Mouse (Mus musculus): ENCODE measurements around the gene Ppm1m. TPM values are rescaled to one million over a fixed set of nuclear protein-coding genes. Genes with fewer than 3 reads are reported as not detected.

Ppm1m gene
- polyA plus RNA-seq, 1 experiment, result 20.4 TPM

- no peak for TF ChIP-seq GATA1 (IDR thresholded peaks at IDR 0.05; ENCODE audit: low read length)
Measured at GRCm38 (mm10) chr9:106179964-106180363, 19.6 kb downstream of the Ppm1m start.

DNA sequence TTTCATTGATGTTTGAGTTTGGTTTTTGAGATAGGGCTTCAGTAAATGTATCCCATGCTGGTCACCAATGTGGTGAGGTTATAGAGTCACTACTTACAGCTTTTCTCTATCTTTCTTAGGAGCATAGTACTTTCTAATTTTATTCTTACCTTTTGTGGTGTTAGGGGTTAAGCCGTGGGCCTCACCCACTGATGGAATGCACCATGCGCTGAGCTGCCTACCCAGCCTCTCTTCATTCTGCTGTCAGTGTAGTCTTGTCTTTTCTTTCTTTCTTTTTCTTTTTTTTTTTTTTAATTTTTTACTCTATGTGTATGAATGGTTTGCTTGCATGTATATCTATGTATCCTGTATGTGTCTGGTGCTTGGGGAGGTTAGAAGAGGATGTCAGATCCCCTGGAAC is 20.1 kb downstream of the Ppm1m start:
- no peak for TF ChIP-seq GATA1 (IDR thresholded peaks at IDR 0.05; ENCODE audit: low read length)

GRCm38 (mm10) chr9:106177799-106178198 is 21.7 kb downstream of the Ppm1m start:
- no peak for TF ChIP-seq GATA1 (IDR thresholded peaks at IDR 0.05; ENCODE audit: low read length)

DNA sequence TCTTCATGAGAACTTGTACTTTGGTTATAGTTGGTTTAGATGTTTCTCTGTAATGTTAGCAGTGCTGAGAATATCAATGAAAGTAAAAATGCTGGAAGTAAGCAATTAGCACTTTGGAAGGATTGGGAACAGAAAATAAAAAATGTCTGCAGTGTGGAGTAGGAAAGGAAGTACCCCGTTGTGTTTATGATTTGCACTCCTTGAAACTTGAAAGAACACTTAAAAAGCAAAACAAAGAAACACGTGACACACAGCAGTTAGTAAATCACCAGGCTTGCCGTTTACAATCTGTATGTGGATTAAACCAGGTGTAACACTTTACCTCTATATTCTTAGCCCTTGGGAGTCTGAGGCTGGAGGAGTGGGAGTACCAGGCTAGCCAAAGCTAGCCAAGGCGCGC is 22.8 kb downstream of the Ppm1m start:
- TF ChIP-seq GATA1 (IDR thresholded peaks at IDR 0.05; ENCODE audit: low read length), result no peak

GRCm38 (mm10) chr9:106175552-106176200 is 23.9 kb downstream of the Ppm1m start:
- TF ChIP-seq GATA1 (IDR thresholded peaks at IDR 0.05; ENCODE audit: low read length), result no peak

- TF ChIP-seq GATA1 (IDR thresholded peaks at IDR 0.05; ENCODE audit: low read length), result no peak
Measured at GRCm38 (mm10) chr9:106173363-106173762, 26.2 kb downstream of the Ppm1m start.

DNA sequence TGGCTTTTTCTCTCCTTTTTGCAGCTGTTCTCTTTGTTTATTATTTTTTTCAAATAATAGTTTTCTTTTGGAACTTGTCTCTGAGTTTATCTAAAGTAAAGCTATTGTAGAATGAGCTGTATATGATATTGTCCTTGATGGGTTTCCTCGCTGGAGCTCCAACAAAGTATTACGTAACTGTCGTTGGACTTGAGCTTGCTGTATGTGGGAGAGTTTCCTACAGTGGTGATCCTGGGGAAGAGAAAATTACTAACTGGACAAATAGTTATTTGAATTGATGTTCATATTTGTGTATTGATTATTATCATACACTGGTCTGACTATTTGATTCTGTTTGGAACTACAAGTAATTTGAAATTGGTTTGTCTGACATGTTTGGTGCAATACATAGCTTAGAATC is 27.0 kb downstream of the Ppm1m start:
- no peak for TF ChIP-seq GATA1 (IDR thresholded peaks at IDR 0.05; ENCODE audit: low read length)

DNA sequence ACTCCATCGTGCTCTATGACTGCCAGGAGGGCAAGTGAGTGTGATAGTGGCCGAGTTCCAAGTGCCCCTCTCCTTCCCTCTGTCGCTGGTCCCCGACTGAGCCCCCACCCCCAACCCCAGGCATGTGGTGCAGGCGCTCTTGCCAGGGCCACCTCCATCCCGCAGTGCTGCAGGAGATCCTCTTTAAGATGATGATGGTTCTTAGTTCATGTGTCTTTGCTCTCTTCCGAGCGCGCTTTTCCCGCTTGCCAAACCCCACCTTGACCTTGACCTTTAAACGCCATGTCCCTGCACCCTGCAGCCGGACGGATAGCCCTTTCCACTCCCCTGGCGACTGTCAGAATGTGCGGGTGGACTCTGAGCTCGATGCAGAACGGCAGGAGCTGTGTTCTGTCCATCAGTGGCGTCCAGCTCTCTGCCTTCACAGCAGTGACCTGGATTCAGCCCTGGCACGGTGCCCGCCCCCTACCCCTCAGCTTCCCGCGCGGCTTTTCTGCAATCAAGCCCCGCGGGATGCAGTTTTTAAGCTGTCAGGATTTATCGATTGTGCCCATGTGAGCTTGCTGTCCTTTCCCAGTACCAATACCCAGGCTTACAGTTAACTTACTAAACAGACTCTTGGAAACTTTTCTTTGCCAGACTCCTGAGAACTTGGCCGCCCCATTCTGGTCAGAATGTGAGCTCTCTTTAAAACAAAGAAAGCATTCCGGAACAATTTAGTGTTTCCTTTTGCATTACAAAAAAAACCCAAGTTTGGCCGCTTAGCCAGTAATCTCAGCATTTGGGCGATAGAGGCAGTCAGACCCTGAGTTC is 28.0 kb downstream of the Ppm1m start:
- TF ChIP-seq GATA1 (IDR thresholded peaks at IDR 0.05; ENCODE audit: low read length), result no peak

- no peak for TF ChIP-seq GATA1 (IDR thresholded peaks at IDR 0.05; ENCODE audit: low read length)
Measured at GRCm38 (mm10) chr9:106170556-106171345, 28.8 kb downstream of the Ppm1m start, which contains the start of gene Wdr82. Wdr82 (plus strand) TSS chr9:106170928.

DNA sequence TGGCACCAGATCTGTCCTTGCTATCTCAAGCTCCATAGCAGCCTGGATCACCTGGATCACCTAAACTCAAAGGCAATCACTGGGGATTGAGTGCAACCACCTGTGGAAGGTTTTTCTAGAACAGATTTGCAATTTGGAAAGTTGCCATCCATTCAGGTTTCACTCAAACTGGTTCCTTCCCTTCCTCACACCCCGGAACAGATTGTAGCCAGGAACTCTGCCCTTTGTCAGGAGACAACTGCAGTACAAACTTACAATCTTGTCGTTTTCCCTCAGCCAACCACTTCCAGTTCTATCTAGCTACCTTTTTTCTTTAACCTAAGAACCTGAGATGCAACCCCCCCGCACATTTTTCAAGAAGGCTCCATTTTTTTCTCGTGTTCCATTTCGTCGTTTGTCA is 29.6 kb downstream of the Ppm1m start:
- no peak for TF ChIP-seq GATA1 (IDR thresholded peaks at IDR 0.05; ENCODE audit: low read length)

DNA sequence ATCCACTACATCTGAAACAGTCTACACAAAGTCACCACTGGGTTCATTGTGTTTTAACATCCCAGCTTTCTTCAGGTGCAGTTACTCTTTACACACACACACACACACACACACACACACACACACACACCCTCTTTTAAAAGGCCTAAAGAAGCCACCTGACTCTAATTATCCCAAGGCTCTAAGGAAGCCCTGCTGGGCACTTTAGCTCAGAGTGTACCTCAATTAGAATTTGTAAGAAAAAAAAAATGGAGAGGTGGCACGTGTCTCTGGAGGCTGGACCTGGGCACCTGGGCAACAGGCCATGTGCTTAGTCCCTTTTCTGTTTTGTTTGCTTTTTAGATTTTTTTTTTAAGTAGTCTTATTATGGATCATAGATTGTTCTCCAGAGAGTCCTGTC is 31.8 kb downstream of the Ppm1m start:
- TF ChIP-seq GATA1 (IDR thresholded peaks at IDR 0.05; ENCODE audit: low read length), result no peak

GRCm38 (mm10) chr9:106167241-106167640 is 32.3 kb downstream of the Ppm1m start:
- no peak for TF ChIP-seq GATA1 (IDR thresholded peaks at IDR 0.05; ENCODE audit: low read length)

DNA sequence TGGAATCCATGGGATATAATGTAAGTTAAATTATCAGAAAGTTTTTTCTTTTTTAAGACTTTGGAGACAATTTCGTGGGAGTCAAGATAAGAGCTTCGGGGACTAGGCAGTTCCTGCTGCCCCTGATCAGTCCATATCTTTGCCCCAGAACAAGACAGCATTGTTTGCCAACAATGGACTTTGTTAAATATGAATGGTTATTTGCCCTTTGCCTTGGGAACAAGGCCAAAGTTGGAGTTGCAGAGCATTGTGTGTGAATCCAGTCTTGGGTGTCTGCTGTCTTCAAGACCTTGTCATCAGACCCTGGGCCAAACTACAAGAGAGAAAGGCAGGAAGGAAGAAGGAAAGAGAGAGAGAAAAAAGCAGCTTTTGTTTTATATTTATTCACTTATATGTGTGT is 32.8 kb downstream of the Ppm1m start:
- no peak for TF ChIP-seq GATA1 (IDR thresholded peaks at IDR 0.05; ENCODE audit: low read length)

GRCm38 (mm10) chr9:106160426-106160825 is 39.1 kb downstream of the Ppm1m start:
- TF ChIP-seq GATA1 (IDR thresholded peaks at IDR 0.05; ENCODE audit: low read length), result no peak

DNA sequence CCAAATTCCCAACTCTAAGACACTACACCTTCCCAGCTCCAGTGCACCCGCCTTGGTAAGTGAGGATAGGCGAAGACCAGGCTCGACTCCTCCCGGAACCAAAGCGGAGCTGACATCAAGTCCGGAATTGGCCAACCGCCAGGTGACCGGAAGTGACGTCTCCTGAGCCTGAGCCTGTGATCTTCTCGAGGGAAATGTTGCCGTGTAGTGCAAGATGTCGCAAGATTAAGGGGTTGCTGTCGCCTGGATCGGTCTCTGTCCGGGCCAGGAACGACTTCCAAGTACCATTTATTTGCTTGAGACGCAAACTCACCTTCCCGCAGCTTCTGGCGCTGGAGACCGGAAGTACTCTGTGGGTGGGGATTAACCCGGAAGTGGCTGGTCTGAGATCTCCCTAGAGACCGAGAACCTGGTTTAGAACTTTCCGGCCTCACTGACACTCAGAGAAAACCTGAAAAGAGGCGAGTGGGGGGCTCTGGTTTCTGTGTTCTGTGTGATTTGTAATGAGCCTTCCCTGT is 39.7 kb downstream of the Ppm1m start:
- no peak for TF ChIP-seq GATA1 (IDR thresholded peaks at IDR 0.05; ENCODE audit: low read length)

DNA sequence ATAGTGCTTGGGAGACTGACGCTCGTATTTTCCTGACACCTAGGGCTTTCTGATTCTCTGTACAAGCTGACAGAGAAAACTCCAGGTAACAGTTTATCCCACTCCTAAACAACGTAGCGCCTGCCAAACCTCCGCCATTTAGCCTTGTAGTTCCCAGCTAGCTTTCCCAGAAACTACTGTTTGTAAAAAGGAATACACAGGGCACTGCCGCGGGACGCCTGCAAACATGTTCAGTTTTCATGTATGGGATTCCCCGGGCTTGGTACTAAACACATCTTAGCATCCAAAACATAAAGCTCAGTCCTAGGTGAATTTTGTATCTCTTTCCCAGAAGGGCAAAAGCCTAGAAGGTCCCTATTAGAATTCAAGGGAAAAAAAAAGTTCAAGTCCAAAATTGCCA is 40.3 kb downstream of the Ppm1m start:
- TF ChIP-seq GATA1 (IDR thresholded peaks at IDR 0.05; ENCODE audit: low read length), result no peak
